Mouse (Mus musculus) midbrain, embryonic 10.5 days (tissue): Measurements from ENCODE around the gene Gpr179. TPM values are rescaled to one million over a fixed set of nuclear protein-coding genes. Genes with fewer than 3 reads are reported as not detected.

Experiments used
- DNase-seq: peaks from one replicate; pipeline ENCODE4 v3.0.0-alpha.2; 2017; ENCODE audit warnings: low spot score
- H3K27ac ChIP-seq: fragments of 300-500 bp; sonication (generic); replicated peaks from 2 replicates; pipeline ENCODE4 v1.5.1; 2016; ENCODE audit warnings: mild to moderate bottlenecking
- H3K27me3 ChIP-seq: fragments of 300-500 bp; sonication (generic); 2 replicates; pipeline ENCODE4 v1.6.1; 2016; ENCODE audit warnings: low read depth, mild to moderate bottlenecking; ENCODE audit not compliant: poor library complexity, severe bottlenecking
- H3K36me3 ChIP-seq: fragments of 300-500 bp; sonication (generic); 2 replicates; pipeline ENCODE4 v1.6.1; 2016; ENCODE audit warnings: mild to moderate bottlenecking, moderate library complexity
- H3K4me1 ChIP-seq: fragments of 300-500 bp; sonication (generic); 2 replicates; pipeline ENCODE4 v1.6.1; 2016
- H3K4me3 ChIP-seq: fragments of 300-500 bp; sonication (generic); 2 replicates; pipeline ENCODE4 v1.5.1; 2016; ENCODE audit warnings: mild to moderate bottlenecking, moderate library complexity
- H3K9me3 ChIP-seq: fragments of 300-500 bp; sonication (generic); replicated peaks from 2 replicates; pipeline ENCODE4 v1.6.1; 2016; ENCODE audit warnings: mild to moderate bottlenecking
- WGBS: fragments of 180-500 bp; shearing (Covaris S2); methylation state at CpG from one replicate; pipeline ENCODE4 v1.1.7; 2016; 5-methylcytosine and 5-hydroxymethylcytosine counted together
- polyA plus RNA-seq: library from polyadenylated mRNA; unstranded; fragments of >200 nt; fragmentation: Nextera tagmentation; extraction: Ambion mirVana; gene quantifications from 2 replicates; pipeline ENCODE4 v1.2.1, GENCODE M21; 2016

Gpr179 gene
- polyA plus RNA-seq, 1 experiment from 2014 or later: 0.05 TPM

DNA sequence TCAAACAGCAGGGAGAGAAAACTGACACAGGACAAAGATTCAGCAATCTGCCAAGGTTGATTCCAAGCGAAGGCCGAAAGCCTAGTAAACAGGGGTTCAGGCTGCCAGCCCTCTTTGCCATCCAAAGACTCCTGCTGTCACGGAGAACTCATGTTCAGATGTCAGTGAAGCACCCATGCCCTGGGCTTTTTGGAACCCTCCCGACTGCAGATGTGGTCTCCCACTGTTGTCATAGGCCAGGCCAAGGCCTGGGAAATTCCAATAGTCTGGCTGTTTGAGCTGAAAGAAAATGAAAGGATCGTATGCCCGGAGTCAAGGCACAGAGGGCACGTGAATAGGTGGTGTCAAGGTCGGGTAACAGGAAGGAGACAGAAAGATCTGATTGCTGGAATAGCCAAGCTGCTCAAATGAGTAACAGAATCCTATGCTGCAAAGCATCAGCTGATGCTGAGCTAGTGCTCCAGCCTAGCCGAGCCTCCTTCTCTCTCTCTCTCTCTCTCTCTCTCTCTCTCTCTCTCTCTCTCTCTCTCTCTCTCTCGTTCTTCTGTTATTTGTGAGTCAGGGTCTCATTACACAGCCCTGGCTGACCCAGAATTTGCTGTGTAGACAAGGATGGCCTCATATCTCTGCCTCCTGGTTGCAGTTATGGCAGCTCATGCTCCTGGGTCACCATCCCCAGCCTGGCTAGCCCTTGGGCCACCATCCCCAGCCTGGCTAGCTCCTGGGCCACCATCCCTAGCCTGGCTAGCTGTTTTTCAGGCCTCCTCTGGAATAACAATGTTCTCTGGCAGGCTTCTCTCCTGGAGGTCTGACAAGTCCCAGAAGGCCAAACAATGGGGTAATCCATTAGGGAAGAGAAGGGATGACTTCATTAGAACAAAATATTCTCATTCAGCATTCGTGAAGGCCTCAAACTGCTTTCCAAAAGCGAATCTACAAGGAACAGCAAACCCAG lies 62.3 kb downstream of the Gpr179 start:
- H3K9me3 ChIP-seq: no peaks in the 10 kb centered on the region
- H3K4me3 ChIP-seq: no peak overlapping the region
- no peak for DNase-seq
- 50% methylated on average over 12 of the region's 12 CpGs for WGBS
- H3K4me1 ChIP-seq: peaks cover 16% of the 10 kb centered on the region
- no peaks in the 10 kb centered on the region for H3K27me3 ChIP-seq
- no peaks in the 10 kb centered on the region for H3K36me3 ChIP-seq
- peak overlapping the region; percentile 57 for H3K27ac ChIP-seq

- H3K36me3 ChIP-seq: no peaks in the 10 kb centered on the region
- H3K27ac ChIP-seq: no peak overlapping the region
- no peak for DNase-seq
- no peak overlapping the region for H3K4me3 ChIP-seq
- no peaks in the 10 kb centered on the region for H3K27me3 ChIP-seq
- H3K9me3 ChIP-seq: no peaks in the 10 kb centered on the region
- H3K4me1 ChIP-seq: peaks cover 16% of the 10 kb centered on the region
These were observed 64.2 kb downstream of the Gpr179 start for GRCm38 (mm10) chr11:97287643-97288042.

DNA sequence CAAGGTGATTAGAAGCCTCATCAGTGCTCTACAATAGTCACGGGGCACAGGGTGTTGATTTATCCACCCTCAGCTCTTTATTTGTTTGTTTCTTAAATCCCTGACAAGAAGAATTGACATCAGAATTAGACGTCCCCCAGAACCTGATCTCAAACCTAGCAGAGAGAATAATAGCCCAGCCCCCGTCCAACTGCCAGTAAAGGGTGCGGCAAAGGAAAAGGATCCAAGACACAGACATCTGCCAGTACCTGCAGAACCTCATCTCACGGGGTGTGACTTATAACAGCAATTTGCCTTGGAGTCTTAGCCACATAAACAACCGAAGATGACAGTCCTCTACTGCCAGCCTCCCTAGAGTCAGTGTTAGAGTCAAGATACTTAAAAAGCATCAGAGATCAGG lies 64.9 kb downstream of the Gpr179 start:
- H3K27me3 ChIP-seq: no peaks in the 10 kb centered on the region
- H3K4me1 ChIP-seq: peaks cover 16% of the 10 kb centered on the region
- no peak overlapping the region for H3K4me3 ChIP-seq
- DNase-seq: no peak
- H3K36me3 ChIP-seq: no peaks in the 10 kb centered on the region
- H3K9me3 ChIP-seq: no peaks in the 10 kb centered on the region
- 48% methylated on average over 6 of the region's 6 CpGs for WGBS
- no peak overlapping the region for H3K27ac ChIP-seq

GRCm38 (mm10) chr11:97285852-97286775 lies 65.8 kb downstream of the Gpr179 start:
- no peak overlapping the region for H3K27ac ChIP-seq
- no peak overlapping the region for H3K4me3 ChIP-seq
- WGBS: 78% methylated on average over 9 of the region's 9 CpGs
- peaks cover 16% of the 10 kb centered on the region for H3K4me1 ChIP-seq
- DNase-seq: no peak
- H3K27me3 ChIP-seq: peaks cover 3% of the 10 kb centered on the region; the same call in 1 of the 2 replicates
- H3K36me3 ChIP-seq: no peaks in the 10 kb centered on the region
- H3K9me3 ChIP-seq: no peaks in the 10 kb centered on the region

DNA sequence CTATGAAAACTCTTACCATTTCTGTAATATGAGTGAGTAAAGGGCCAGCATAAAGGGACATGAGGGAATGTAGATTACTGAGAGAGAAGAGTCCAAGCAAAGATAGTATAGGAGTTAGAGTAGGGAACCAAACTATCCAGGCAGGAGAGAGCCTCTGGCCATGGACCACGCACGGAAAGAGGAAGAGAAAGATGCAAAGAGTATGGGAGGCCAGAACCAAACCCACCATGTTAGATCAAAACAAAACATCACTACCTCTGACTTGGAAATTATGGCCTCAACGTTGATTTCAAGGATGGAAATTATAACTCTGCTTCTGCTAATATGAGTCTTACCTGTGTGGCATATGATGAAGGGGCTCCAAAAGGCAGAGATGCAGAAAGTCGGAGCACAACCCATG lies 67.0 kb downstream of the Gpr179 start:
- Histone ChIP-seq H3K9me3 (no peaks in the 10 kb centered on the region), H3K4me1 (peaks cover 18% of the 10 kb centered on the region), H3K4me3 (no peak overlapping the region), H3K27me3 (peaks cover 4% of the 10 kb centered on the region; the same call in 1 of the 2 replicates), H3K27ac (no peak overlapping the region), H3K36me3 (no peaks in the 10 kb centered on the region)
- DNase-seq: no peak
- WGBS: 74% methylated on average over 4 of the region's 4 CpGs

GRCm38 (mm10) chr11:97282179-97282578 lies 69.7 kb downstream of the Gpr179 start:
- Histone ChIP-seq H3K27me3 (peaks cover 4% of the 10 kb centered on the region; the same call in 1 of the 2 replicates), H3K4me1 (peaks cover 29% of the 10 kb centered on the region), H3K36me3 (0 out of 2 replicates have a peak, but pooled peaks cover under 1% of the 10 kb centered on the region), H3K9me3 (no peaks in the 10 kb centered on the region), H3K27ac (no peak overlapping the region), H3K4me3 (no peak overlapping the region)
- WGBS: 87% methylated on average over 6 of the region's 6 CpGs
- DNase-seq: no peak

Other genes starting within 250 kb of the Gpr179 start
- 0.10 and 0.25 TPM in 2 replicates for gene Tbx21, start 236.7 kb downstream of the Gpr179 start, polyA plus RNA-seq
- 4.3 and 4.9 TPM in 2 replicates for gene Tbkbp1, start 200.6 kb downstream of the Gpr179 start, polyA plus RNA-seq
- 82.9 and 95.7 TPM in 2 replicates for gene Kpnb1, start 164.2 kb downstream of the Gpr179 start, polyA plus RNA-seq
- gene Npepps, start 71.4 kb downstream of the Gpr179 start, polyA plus RNA-seq: 108 and 114 TPM in 2 replicates
- 61.7 and 69.5 TPM in 2 replicates for gene Mrpl45, start 36.4 kb downstream of the Gpr179 start, polyA plus RNA-seq
- gene Socs7, start 10.5 kb upstream of the Gpr179 start, polyA plus RNA-seq: 3.6 and 4.6 TPM in 2 replicates
- gene Arhgap23, start 63.5 kb upstream of the Gpr179 start, polyA plus RNA-seq: 1.9 and 2.3 TPM in 2 replicates
- 0.25 and 0.28 TPM in 2 replicates for gene 4933428G20Rik, start 148.3 kb upstream of the Gpr179 start, polyA plus RNA-seq
- gene Srcin1, start 224.1 kb upstream of the Gpr179 start, polyA plus RNA-seq: 0.89 and 1.6 TPM in 2 replicates